Mouse (Mus musculus) neural tube, embryonic 15.5 days (tissue): ENCODE measurements around the gene Rap1gds1. TPM values are rescaled to one million over a fixed set of nuclear protein-coding genes. Genes with fewer than 3 reads are reported as not detected.

Experiments
- ATAC-seq: fragments of 200-750 bp; cut with Nextera tagmentation; 2 replicates; pipeline ENCODE4 v1.8.0; 2017; ENCODE audit warnings: mild to moderate bottlenecking, moderate TSS enrichment, moderate library complexity; ENCODE audit not compliant: low FRiP score
- H3K27ac ChIP-seq: fragments of 300-500 bp; sonication (generic); replicated peaks from 2 replicates; pipeline ENCODE4 v1.5.1; 2015; ENCODE audit warnings: mild to moderate bottlenecking, inconsistent platforms
- H3K27me3 ChIP-seq: fragments of 300-500 bp; sonication (generic); replicated peaks from 2 replicates; pipeline ENCODE4 v1.6.1; 2015; ENCODE audit warnings: inconsistent platforms
- H3K36me3 ChIP-seq: fragments of 300-500 bp; sonication (generic); 2 replicates; pipeline ENCODE4 v1.6.1; 2015; ENCODE audit warnings: inconsistent platforms
- H3K4me1 ChIP-seq: fragments of 300-500 bp; sonication (generic); 2 replicates; pipeline ENCODE4 v1.6.1; 2015; ENCODE audit warnings: inconsistent platforms
- H3K4me2 ChIP-seq: fragments of 300-500 bp; sonication (generic); 2 replicates; pipeline ENCODE4 v1.6.1; 2015; ENCODE audit warnings: inconsistent platforms, mild to moderate bottlenecking, moderate library complexity
- H3K4me3 ChIP-seq: fragments of 300-500 bp; sonication (generic); replicated peaks from 2 replicates; pipeline ENCODE4 v1.5.1; 2015; ENCODE audit warnings: mild to moderate bottlenecking, inconsistent platforms
- H3K9ac ChIP-seq: fragments of 300-500 bp; sonication (generic); replicated peaks from 2 replicates; pipeline ENCODE4 v1.6.1; 2015; ENCODE audit warnings: mild to moderate bottlenecking, inconsistent platforms
- H3K9me3 ChIP-seq: fragments of 300-500 bp; sonication (generic); replicated peaks from 2 replicates; pipeline ENCODE4 v1.6.1; 2016; ENCODE audit warnings: inconsistent platforms
- WGBS: fragments of 180-500 bp; shearing (Covaris S2); methylation state at CpG from one replicate; pipeline ENCODE4 v1.1.7; 2015; ENCODE audit warnings: mixed read lengths; 5-methylcytosine and 5-hydroxymethylcytosine counted together
- polyA plus RNA-seq: library from polyadenylated mRNA; unstranded; fragments of >200 nt; fragmentation: Nextera tagmentation; extraction: Ambion mirVana; gene quantifications from 2 replicates; pipeline ENCODE4 v1.2.1, GENCODE M21; 2015

The Rap1gds1 gene
- polyA plus RNA-seq, 1 experiment from 2014 or later, result 124 TPM

- no peaks in the 10 kb centered on the region for H3K27me3 ChIP-seq
- H3K4me1 ChIP-seq, result peaks cover 8% of the 10 kb centered on the region
- H3K9ac ChIP-seq, result no peak overlapping the region
- ATAC-seq, result no peak
- no peak overlapping the region for H3K4me3 ChIP-seq
- peaks cover 40% of the 10 kb centered on the region for H3K36me3 ChIP-seq
- no peak overlapping the region for H3K27ac ChIP-seq
- no peak overlapping the region for H3K4me2 ChIP-seq
- WGBS, result 90% methylated on average over 11 of the region's 11 CpGs
- no peaks in the 10 kb centered on the region for H3K9me3 ChIP-seq
Observed at GRCm38 (mm10) chr3:138897500-138897899, 177.5 kb downstream of the Rap1gds1 start.

- H3K4me2 ChIP-seq, result no peak overlapping the region
- H3K4me3 ChIP-seq, result no peak overlapping the region
- H3K4me1 ChIP-seq, result peaks cover 17% of the 10 kb centered on the region
- no peak overlapping the region for H3K9ac ChIP-seq
- H3K27me3 ChIP-seq, result no peaks in the 10 kb centered on the region
- no peak for ATAC-seq
- H3K36me3 ChIP-seq, result peaks cover 19% of the 10 kb centered on the region
- H3K9me3 ChIP-seq, result no peaks in the 10 kb centered on the region
- H3K27ac ChIP-seq, result no peak overlapping the region
- WGBS, result 48% methylated on average over 5 of the region's 5 CpGs
Observed at GRCm38 (mm10) chr3:138893520-138893919, 181.5 kb downstream of the Rap1gds1 start.

- H3K9ac ChIP-seq, result no peak overlapping the region
- H3K4me2 ChIP-seq, result no peak overlapping the region
- H3K9me3 ChIP-seq, result no peaks in the 10 kb centered on the region
- H3K27ac ChIP-seq, result no peak overlapping the region
- H3K27me3 ChIP-seq, result no peaks in the 10 kb centered on the region
- 0 out of 2 replicates have a peak, but pooled peaks have one; percentile 40 for ATAC-seq
- no peak overlapping the region for H3K4me3 ChIP-seq
- 61% methylated on average over 10 of the region's 10 CpGs for WGBS
- peaks cover 17% of the 10 kb centered on the region for H3K4me1 ChIP-seq
- H3K36me3 ChIP-seq, result peaks cover 1% of the 10 kb centered on the region; the same call in 1 of the 2 replicates
Observed at GRCm38 (mm10) chr3:138889769-138890295, 185.2 kb downstream of the Rap1gds1 start.

- Histone ChIP-seq H3K9ac (no peak overlapping the region), H3K4me3 (no peak overlapping the region), H3K36me3 (no peaks in the 10 kb centered on the region), H3K27ac (no peak overlapping the region), H3K9me3 (no peaks in the 10 kb centered on the region), H3K4me2 (no peak overlapping the region), H3K4me1 (peaks cover 17% of the 10 kb centered on the region), H3K27me3 (no peaks in the 10 kb centered on the region)
- WGBS, result 63% methylated on average over 4 of the region's 4 CpGs
- no peak for ATAC-seq
Observed at GRCm38 (mm10) chr3:138889214-138889613, 185.8 kb downstream of the Rap1gds1 start.

- Histone ChIP-seq H3K27me3 (no peaks in the 10 kb centered on the region), H3K36me3 (no peaks in the 10 kb centered on the region), H3K9ac (no peak overlapping the region), H3K4me1 (peaks cover 14% of the 10 kb centered on the region), H3K9me3 (no peaks in the 10 kb centered on the region), H3K27ac (no peak overlapping the region), H3K4me3 (no peak overlapping the region), H3K4me2 (no peak overlapping the region)
- WGBS, result 85% methylated on average over 5 of the region's 5 CpGs
- no peak for ATAC-seq
Observed at GRCm38 (mm10) chr3:138886121-138886520, 188.9 kb downstream of the Rap1gds1 start.

- no peaks in the 10 kb centered on the region; the same call in 1 of the 2 replicates for H3K36me3 ChIP-seq
- no peak overlapping the region for H3K27ac ChIP-seq
- no peak overlapping the region for H3K4me3 ChIP-seq
- H3K27me3 ChIP-seq, result no peaks in the 10 kb centered on the region
- no peaks in the 10 kb centered on the region for H3K9me3 ChIP-seq
- ATAC-seq, result no peak
- no peak overlapping the region for H3K9ac ChIP-seq
- WGBS, result 72% methylated on average over 6 of the region's 6 CpGs
- no peak overlapping the region for H3K4me2 ChIP-seq
- peaks cover 10% of the 10 kb centered on the region for H3K4me1 ChIP-seq
Observed at GRCm38 (mm10) chr3:138881725-138882347, 193.2 kb downstream of the Rap1gds1 start.

GRCm38 (mm10) chr3:138880999-138881724 lies 193.8 kb downstream of the Rap1gds1 start:
- H3K36me3 ChIP-seq, result no peaks in the 10 kb centered on the region; the same call in 1 of the 2 replicates
- H3K4me3 ChIP-seq, result no peak overlapping the region
- no peak overlapping the region for H3K4me2 ChIP-seq
- 87% methylated on average over 11 of the region's 11 CpGs for WGBS
- no peaks in the 10 kb centered on the region for H3K27me3 ChIP-seq
- ATAC-seq, result no peak
- no peaks in the 10 kb centered on the region for H3K9me3 ChIP-seq
- no peak overlapping the region for H3K27ac ChIP-seq
- no peak overlapping the region for H3K9ac ChIP-seq
- peaks cover 10% of the 10 kb centered on the region for H3K4me1 ChIP-seq

GRCm38 (mm10) chr3:138877741-138878140 lies 197.3 kb downstream of the Rap1gds1 start:
- H3K9ac ChIP-seq, result no peak overlapping the region
- H3K27ac ChIP-seq, result peak overlapping the region; percentile 43; the same call in 1 of the 2 replicates
- H3K4me3 ChIP-seq, result no peak overlapping the region
- peaks cover 10% of the 10 kb centered on the region for H3K36me3 ChIP-seq
- no peak for ATAC-seq
- no peaks in the 10 kb centered on the region for H3K9me3 ChIP-seq
- no peak overlapping the region for H3K4me2 ChIP-seq
- 70% methylated on average over 4 of the region's 4 CpGs for WGBS
- H3K27me3 ChIP-seq, result no peaks in the 10 kb centered on the region
- H3K4me1 ChIP-seq, result peaks cover 10% of the 10 kb centered on the region

GRCm38 (mm10) chr3:138876931-138877361 lies 198.1 kb downstream of the Rap1gds1 start:
- H3K4me2 ChIP-seq, result no peak overlapping the region
- H3K4me1 ChIP-seq, result peaks cover 10% of the 10 kb centered on the region
- H3K27ac ChIP-seq, result peak overlapping the region; percentile 43
- peak; percentile 35; the same call in 1 of the 2 replicates for ATAC-seq
- H3K27me3 ChIP-seq, result no peaks in the 10 kb centered on the region
- peaks cover 10% of the 10 kb centered on the region for H3K36me3 ChIP-seq
- H3K4me3 ChIP-seq, result no peak overlapping the region
- WGBS, result 79% methylated on average over 14 of the region's 14 CpGs
- H3K9ac ChIP-seq, result no peak overlapping the region
- no peaks in the 10 kb centered on the region for H3K9me3 ChIP-seq

GRCm38 (mm10) chr3:138876418-138876817 lies 198.6 kb downstream of the Rap1gds1 start:
- no peaks in the 10 kb centered on the region for H3K27me3 ChIP-seq
- ATAC-seq, result peak; percentile 30
- 76% methylated on average over 10 of the region's 10 CpGs for WGBS
- H3K4me1 ChIP-seq, result peaks cover 5% of the 10 kb centered on the region
- H3K4me2 ChIP-seq, result no peak overlapping the region
- no peak overlapping the region for H3K4me3 ChIP-seq
- no peaks in the 10 kb centered on the region for H3K9me3 ChIP-seq
- no peak overlapping the region for H3K9ac ChIP-seq
- H3K27ac ChIP-seq, result peak overlapping the region; percentile 43; the same call in 1 of the 2 replicates
- peaks cover 10% of the 10 kb centered on the region for H3K36me3 ChIP-seq

GRCm38 (mm10) chr3:138875936-138876335 lies 199.1 kb downstream of the Rap1gds1 start:
- ATAC-seq, result no peak
- H3K4me1 ChIP-seq, result peaks cover 5% of the 10 kb centered on the region
- no peaks in the 10 kb centered on the region for H3K9me3 ChIP-seq
- WGBS, result 97% methylated on average over 6 of the region's 6 CpGs
- no peak overlapping the region for H3K9ac ChIP-seq
- H3K4me3 ChIP-seq, result no peak overlapping the region
- no peak overlapping the region for H3K4me2 ChIP-seq
- H3K36me3 ChIP-seq, result peaks cover 10% of the 10 kb centered on the region
- H3K27me3 ChIP-seq, result no peaks in the 10 kb centered on the region
- no peak overlapping the region for H3K27ac ChIP-seq
